Mouse (Mus musculus) right cerebral cortex, adult 18-20 months (tissue): ENCODE measurements at regions not wholly inside any gene's neighbourhood (a gene's known extent, or its start where the extent isn't known, plus 50 kb on each side); places are given as distances from the start of the nearest gene placed in this dataset.
A peak's percentile ranks its signal among the peaks of the same experiment; 100 is the strongest.

Experiments used
- DNase-seq: peaks from one replicate; pipeline ENCODE4 v3.0.0; 2022; ENCODE audit warnings: mixed read lengths

DNA sequence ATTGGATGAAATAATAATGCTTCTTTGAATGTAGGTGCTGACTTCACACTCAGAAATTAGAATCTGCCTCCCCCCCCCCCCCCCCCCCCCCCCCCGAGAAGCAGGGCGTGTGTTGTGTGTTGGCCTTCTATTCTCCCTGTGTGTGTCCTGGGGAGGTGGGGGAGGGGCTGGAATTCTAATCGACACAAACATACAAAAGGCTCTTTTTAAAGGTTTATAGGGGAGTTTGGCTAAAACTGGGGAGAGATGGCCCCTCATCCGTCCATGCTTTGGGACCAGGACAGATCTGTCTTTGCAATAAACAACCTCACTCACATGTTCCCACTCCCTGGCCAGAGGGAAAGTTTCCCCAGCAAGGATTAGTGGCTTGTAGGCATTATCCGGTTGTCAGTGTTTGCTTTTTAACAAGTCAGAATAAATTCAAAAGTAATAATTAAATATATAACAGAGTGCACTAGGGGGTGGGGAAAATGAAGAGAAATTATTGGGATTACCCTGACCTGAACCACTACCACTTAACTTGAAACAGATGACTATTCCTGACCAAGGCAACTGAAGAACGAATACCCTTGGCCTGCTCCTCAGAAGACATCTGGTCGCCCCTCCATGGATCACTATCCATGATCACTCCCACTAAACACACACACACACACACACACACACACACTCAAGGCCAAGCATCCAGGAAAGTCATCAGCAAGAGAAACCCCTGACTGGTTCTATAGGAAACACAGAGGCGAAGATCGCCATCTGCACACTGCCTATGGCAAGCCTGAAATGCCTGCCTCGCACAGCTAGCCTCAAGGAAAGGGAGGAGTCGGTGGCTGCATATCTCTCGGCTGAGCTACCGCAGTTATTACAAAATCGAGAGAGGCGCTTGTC lies 223.5 kb upstream of the Rgma start:
- no peak for DNase-seq

GRCm38 (mm10) chr7:73153668-73154067 lies 221.6 kb upstream of the Rgma start:
- no peak for DNase-seq

DNA sequence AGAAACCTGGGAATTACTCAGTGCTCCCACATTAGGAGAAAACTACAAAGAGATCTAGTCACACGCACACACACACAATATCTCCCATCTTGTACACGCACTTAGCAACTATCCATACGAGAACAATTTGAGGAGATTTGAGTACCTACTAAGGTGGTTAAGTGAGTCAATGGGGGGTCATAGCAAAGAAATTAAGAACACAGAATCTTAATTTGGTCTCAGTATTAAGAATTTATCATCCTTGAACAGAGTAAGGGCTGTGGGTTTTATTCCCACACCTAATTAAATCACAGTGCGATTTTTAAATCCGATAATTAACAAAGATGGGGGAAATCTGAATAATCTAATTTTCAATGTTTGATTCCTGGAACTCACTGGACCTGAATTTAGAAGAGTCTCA lies 216.5 kb upstream of the Rgma start:
- no peak for DNase-seq

- DNase-seq: no peak
These were observed 214.3 kb upstream of the Rgma start for GRCm38 (mm10) chr7:73160968-73161367.

- no peak for DNase-seq
These were observed 211.6 kb upstream of the Rgma start for GRCm38 (mm10) chr7:73163687-73164086.

DNA sequence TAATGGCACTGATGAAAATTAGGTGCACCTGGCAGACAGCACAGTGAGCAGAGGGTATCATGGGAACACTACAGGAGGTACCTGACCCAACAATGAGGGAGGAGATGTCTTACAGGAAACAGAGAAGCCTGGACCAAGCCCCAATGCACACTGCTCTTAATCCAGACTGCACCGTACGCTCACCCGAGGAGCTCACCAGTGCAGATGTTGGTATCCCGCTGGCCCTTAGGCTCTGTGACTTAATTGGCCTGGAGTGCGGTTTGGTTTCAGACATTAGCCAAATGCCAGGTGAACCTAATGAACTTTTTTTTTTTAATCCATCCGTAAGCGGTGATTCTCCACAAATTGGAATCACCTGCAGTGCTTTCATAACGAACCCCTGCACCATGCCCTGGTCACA lies 209.8 kb upstream of the Rgma start:
- no peak for DNase-seq

- no peak for DNase-seq
These were observed 205.9 kb upstream of the Rgma start for GRCm38 (mm10) chr7:73169416-73169815.

GRCm38 (mm10) chr7:73172615-73173014 lies 202.7 kb upstream of the Rgma start:
- DNase-seq: no peak

- DNase-seq: no peak
These were observed 191.5 kb upstream of the Rgma start for GRCm38 (mm10) chr7:73183761-73184160.

DNA sequence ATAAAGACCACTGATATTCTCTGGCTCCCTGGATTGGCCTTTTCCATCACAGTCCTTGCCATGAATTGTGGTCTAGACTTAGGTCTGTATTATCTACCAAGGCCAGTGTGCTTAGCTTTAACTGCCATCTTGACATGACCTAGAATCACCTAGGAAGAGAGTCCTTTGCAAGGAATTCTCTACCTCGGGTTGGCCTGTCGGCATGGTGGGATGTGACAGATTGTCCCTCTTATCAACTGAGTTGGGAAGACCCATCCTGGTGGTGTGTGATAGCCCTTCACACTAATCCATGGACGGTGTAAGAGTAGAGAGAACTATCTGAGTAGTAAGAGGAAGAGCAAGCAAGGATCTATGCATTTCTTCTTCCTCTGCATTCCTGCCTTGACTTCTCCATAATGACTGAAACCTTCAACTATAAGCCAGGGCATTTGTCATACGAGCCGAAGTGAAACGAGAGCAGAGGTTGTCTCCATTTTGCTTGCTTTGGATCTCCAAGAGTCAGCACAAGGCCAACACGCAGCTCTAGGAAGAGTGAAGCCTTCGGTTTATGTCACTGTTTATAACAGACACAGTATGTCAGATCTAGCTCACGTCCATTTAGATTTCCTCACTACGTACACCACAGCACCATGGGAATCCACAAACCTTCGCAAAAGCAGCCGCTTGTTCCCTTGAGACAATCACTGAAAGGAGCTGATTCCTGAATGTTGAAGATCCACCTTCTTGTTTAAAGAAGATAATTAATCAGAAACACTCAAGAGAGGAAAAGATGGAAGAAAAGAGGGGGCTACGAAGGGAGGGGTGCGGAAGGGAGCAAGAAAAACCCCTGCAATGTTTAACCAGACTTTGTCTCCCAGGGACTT lies 190.9 kb upstream of the Rgma start:
- DNase-seq: no peak

- DNase-seq: peak; percentile 24
These were observed 190.2 kb upstream of the Rgma start for GRCm38 (mm10) chr7:73185071-73185531.

DNA sequence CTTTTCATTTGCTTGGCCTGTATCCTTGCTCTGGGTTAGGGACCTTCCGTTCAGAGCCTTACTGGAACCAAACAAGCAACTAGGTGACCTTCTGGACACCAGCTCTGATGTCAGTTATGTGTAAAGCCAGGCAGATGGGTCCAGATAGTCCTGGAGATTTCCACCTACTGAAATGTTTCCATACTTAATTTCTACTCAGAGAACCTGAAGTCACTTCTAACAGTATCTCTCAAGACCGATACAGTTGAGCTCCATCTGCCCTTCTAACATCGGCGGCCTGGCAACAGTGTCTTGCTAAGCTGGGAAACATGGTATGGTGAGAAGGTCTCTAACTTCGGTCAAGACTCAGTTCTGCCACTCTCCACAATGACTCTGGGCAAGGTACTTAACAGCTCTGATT lies 189.7 kb upstream of the Rgma start:
- DNase-seq: no peak

- peak; percentile 49 for DNase-seq
These were observed 188.8 kb upstream of the Rgma start for GRCm38 (mm10) chr7:73186501-73186900.

DNA sequence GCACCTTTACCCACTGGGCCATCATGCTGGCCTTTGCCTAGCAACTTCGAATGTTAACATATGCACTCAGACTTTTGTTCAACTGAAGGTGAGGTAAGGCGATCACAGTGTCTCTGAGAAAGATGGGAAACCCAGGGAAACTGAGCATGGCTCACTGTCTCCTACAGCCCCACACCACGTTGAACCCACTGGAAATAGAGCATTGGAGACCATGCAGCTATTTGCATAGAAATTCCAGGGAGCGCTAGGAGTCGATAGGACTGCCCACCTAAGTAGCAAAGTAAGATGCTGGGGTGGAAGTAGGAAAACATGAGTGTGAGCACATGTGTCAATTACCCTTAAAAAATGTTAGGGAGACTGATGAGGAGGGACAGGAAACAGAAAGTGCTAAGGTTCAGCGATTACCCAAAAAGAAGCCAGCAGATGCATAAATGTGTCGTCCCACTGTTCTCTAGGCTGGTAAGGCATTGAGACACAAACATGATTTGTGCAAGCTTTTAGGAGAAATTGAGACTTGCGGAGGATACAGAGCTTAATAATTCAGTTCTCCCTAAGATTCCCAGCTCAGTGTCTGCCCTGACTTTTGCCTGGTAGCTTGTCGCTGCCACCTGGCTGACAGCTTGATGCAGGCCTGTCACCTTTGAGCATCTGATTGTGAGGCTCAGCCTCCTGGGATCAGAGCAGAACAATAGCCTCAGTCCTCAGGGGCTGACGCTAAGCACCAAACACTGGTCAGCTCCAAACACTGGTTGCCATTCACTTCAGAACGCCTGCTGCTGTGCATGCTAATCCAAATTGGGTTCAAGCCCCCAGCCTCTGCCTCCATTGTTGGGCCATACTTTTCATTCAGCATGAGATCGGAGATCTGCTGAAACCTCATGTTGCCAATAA lies 183.7 kb upstream of the Rgma start:
- DNase-seq: peak; percentile 32

DNA sequence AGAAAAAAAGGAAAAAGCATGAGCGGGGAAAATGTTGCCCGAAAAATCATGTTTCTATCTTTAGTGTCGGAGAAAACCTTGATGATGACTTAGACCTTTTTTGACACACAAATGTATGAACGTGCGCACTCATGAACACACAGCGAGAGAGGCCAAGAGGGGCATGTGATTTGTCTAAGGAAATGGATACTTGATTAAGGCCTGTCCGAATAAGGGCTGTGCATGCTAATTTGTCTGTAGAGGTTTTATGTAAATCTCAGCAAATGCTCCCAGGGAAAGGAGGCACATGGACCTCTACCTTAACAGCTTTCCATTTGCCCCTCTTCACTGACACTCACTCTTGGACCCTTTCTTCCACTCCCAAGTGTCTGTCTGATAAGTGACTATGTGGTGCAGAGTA lies 182.5 kb upstream of the Rgma start:
- DNase-seq: no peak

- no peak for DNase-seq
These were observed 180.0 kb upstream of the Rgma start for GRCm38 (mm10) chr7:73195306-73195705.

- DNase-seq: peak; percentile 60
These were observed 178.3 kb upstream of the Rgma start for GRCm38 (mm10) chr7:73196851-73197531.

GRCm38 (mm10) chr7:73198069-73198468 lies 177.2 kb upstream of the Rgma start:
- no peak for DNase-seq

DNA sequence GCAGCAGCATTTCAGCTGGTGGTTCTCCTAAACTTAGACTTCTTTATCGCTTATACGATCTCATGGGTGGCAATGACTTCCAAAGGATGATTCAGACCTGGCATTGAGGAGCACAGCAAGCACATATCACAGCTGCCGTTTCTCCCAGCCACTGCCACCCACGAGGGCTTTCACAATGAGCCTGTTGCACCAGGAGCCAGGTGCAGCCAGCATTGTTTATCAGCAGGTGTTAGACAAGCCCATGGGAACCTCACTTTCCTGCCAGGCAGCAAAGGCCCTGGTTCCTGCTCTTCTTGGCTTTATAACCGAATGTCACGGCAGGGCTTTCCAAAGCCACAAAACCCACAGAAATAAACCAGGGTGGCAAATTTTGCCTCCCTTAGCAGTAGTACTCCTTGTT lies 175.3 kb upstream of the Rgma start:
- no peak for DNase-seq

- no peak for DNase-seq
These were observed 174.0 kb upstream of the Rgma start for GRCm38 (mm10) chr7:73201330-73201729.

DNA sequence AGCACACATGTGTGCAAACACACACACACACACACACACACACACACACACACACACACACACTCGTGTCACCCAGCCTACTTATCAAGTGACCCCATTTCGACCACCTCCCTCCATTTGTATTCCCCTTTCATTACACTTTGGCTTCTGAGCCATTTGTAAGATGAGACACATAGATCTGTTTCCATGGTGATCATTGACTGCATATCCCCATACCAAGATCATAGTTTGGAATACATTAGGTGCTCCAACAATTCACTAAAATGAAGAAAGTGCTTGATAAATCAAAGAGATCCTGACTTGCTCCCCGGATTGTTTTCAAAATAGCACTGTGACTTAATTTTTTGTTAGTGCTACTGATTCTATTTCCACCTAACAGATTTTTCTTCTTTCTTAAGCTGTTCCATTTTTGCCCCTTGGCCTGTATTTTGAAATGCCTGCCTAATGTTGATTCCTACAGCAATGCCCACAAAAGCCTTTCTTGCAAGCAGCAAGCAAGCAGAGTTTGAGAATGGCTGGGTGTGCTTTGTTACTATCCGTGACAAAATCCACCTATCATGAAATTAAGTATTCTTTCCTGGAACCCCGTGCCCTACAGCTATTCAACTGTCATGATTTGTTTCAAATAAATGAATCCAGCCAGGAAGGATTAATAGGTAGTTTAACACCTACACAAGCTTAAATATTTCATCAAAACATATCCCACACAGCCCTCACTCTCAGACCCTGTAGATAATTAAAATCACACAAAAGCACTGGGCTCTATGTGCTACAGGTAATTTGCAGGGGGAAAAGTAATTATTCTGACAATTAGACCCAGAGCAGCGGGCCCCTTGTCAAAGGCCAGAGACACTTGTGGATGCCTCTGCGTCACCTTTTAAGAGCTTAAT lies 168.1 kb upstream of the Rgma start:
- no peak for DNase-seq
